Mouse (Mus musculus) ES-E14 (cell line): ENCODE measurements around the gene Hmgb1. TPM values are rescaled to one million over a fixed set of nuclear protein-coding genes. Genes with fewer than 3 reads are reported as not detected.
A peak's percentile ranks its signal among the peaks of the same experiment; 100 is the strongest.

ENCODE experiments used
- DNase-seq: peaks from one replicate; pipeline ENCODE4 v3.0.0-alpha.2; 2013; ENCODE audit warnings: low read depth, low spot score
- H3K27ac ChIP-seq: 2 replicates; pipeline ENCODE4 v1.5.1; 2012; ENCODE audit warnings: low read depth, mild to moderate bottlenecking, low read length, moderate library complexity, mixed read lengths; ENCODE audit not compliant: poor library complexity, insufficient read depth, severe bottlenecking
- H3K36me3 ChIP-seq: 2 replicates; pipeline ENCODE4 v1.6.1; 2012; ENCODE audit warnings: mild to moderate bottlenecking, low read length, moderate library complexity, mixed read lengths; ENCODE audit not compliant: control insufficient read depth, poor library complexity, insufficient read depth, severe bottlenecking
- H3K4me1 ChIP-seq, 2 experiments: fragments of 150-350 bp in 1 of 2; sonication (generic) in 1 of 2; 2 replicates each; pipeline ENCODE4 v1.6.1; 2012; ENCODE audit warnings: low read length in 2 of 2, mild to moderate bottlenecking in 1 of 2, mixed read lengths in 1 of 2; ENCODE audit not compliant: control insufficient read depth in 2 of 2, insufficient read depth in 2 of 2, poor library complexity in 1 of 2
- H3K4me3 ChIP-seq, 2 experiments: fragments of 150-350 bp in 1 of 2; sonication (generic) in 1 of 2; 2 replicates each; pipeline ENCODE4 v1.5.1; 2012; ENCODE audit warnings: low read length in 2 of 2, low read depth in 1 of 2, mild to moderate bottlenecking in 1 of 2, mixed read lengths in 1 of 2; ENCODE audit not compliant: insufficient read depth in 1 of 2, poor library complexity in 1 of 2, severe bottlenecking in 1 of 2
- H3K9ac ChIP-seq: 2 replicates; pipeline ENCODE4 v1.6.1; 2012; ENCODE audit warnings: low read depth, mild to moderate bottlenecking, low read length, mixed read lengths; ENCODE audit not compliant: poor library complexity, insufficient read depth, severe bottlenecking
- H3K9me3 ChIP-seq: fragments of 150-350 bp; sonication (generic); 2 replicates; pipeline ENCODE4 v1.6.1; 2012; ENCODE audit warnings: low read depth, mild to moderate bottlenecking, low read length; ENCODE audit not compliant: control insufficient read depth, insufficient read depth
- CHD2 ChIP-seq: IDR thresholded peaks from 2 replicates; pipeline ENCODE4 v1.6.1; 2014; ENCODE audit warnings: mild to moderate bottlenecking, low read depth, low read length, inconsistent platforms
- HCFC1 ChIP-seq: IDR thresholded peaks from 2 replicates; pipeline ENCODE4 v1.6.1; 2012; ENCODE audit warnings: low read length, inconsistent platforms, borderline replicate concordance; ENCODE audit not compliant: insufficient read depth
- MAFK ChIP-seq: IDR thresholded peaks from 2 replicates; pipeline ENCODE4 v1.6.1; 2014; ENCODE audit warnings: mild to moderate bottlenecking, low read depth, low read length, inconsistent platforms; ENCODE audit not compliant: insufficient read depth
- ZC3H11A ChIP-seq: IDR thresholded peaks from 2 replicates; pipeline ENCODE4 v1.6.1; 2012; ENCODE audit warnings: low read depth, mild to moderate bottlenecking, inconsistent platforms, low read length, borderline replicate concordance
- ZNF384 ChIP-seq: IDR thresholded peaks from 2 replicates; pipeline ENCODE4 v1.6.1; 2012; ENCODE audit warnings: low read depth, low read length, inconsistent platforms
- in situ Hi-C, 2 experiments: fragments of 600-800 bp; cut with MboI; formaldehyde crosslinking; loops; one replicate each; pipeline ENCODE4 v1.15.1; 2025; ENCODE audit warnings: low sequenced_read_pairs in 2 of 2, inconsistent platforms in 1 of 2; ENCODE audit not compliant: unreplicated experiment in 2 of 2
- total RNA-seq: library from RNA; depleted of rRNA; stranded (reverse); fragments of 300-350 nt; gene quantifications from 2 replicates; pipeline ENCODE4 v1.2.3, GENCODE M21; 2012

Hmgb1 gene
- total RNA-seq, 1 experiment, result 350 TPM

DNA sequence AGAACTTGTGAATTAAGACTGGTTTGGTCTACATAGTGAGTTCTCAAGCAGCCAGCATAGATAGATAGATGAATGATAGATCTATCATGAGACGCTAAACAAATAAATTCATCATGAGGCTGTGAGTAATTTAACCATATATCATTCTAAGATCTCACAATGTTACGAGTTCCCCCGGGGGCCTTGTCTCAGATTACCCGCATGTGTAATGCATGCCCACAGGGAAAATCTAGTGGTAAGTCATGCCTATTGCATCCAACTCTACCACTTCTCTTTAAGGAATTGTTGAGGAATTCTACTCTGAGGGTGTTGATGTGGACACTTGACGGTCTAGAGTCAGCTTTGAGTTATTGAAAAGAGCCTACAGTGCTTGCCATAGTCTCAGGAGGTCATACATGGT, 22.0 kb upstream of the Hmgb1 start:
- peaks cover 58% of the 10 kb centered on the region for H3K36me3 ChIP-seq
- in situ Hi-C loops, result no loop called here
- H3K9ac ChIP-seq, result no peak overlapping the region
- no peak overlapping the region for H3K27ac ChIP-seq
- no peaks in the 10 kb centered on the region for H3K9me3 ChIP-seq
- H3K4me3 ChIP-seq, result no peak overlapping the region
- peaks cover 2 to 17% of the 10 kb centered on the region in 2 experiments; a peak in 3 of 4 replicates for H3K4me1 ChIP-seq
- TF ChIP-seq ZNF384, result no peak
- no peak for TF ChIP-seq CHD2
- no peak for TF ChIP-seq ZC3H11A
- TF ChIP-seq MAFK, result no peak
- no peak for TF ChIP-seq HCFC1
- DNase-seq, result no peak

DNA sequence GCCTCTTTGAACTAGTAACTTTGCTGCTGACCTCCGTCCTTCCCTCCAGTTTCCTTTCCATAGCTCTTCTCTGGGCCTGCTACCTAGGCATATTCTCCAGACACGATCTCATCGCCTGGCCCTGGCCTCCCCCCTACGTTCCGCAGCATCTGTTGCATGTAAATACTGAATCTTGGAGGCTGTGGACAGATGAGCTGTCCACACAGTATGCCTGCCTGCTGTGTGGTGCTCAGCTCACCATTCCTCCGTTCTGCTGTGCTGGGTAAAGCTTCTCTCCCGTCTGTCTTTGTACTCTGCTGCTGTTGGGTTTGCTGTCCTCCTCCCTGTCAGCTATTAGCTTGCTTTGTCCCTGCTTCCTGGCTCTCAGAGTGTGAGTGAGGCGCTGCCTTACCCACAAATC, 21.0 kb upstream of the Hmgb1 start:
- no peak overlapping the region for H3K27ac ChIP-seq
- no peak overlapping the region for H3K4me3 ChIP-seq
- TF ChIP-seq ZNF384, result no peak
- TF ChIP-seq CHD2, result no peak
- no peak for TF ChIP-seq HCFC1
- no peak for TF ChIP-seq MAFK
- no peaks in the 10 kb centered on the region for H3K9me3 ChIP-seq
- peaks cover 2 to 17% of the 10 kb centered on the region in 2 experiments; a peak in 3 of 4 replicates for H3K4me1 ChIP-seq
- in situ Hi-C loops, result no loop called here
- H3K9ac ChIP-seq, result no peak overlapping the region
- DNase-seq, result no peak
- peaks cover 53% of the 10 kb centered on the region for H3K36me3 ChIP-seq

DNA sequence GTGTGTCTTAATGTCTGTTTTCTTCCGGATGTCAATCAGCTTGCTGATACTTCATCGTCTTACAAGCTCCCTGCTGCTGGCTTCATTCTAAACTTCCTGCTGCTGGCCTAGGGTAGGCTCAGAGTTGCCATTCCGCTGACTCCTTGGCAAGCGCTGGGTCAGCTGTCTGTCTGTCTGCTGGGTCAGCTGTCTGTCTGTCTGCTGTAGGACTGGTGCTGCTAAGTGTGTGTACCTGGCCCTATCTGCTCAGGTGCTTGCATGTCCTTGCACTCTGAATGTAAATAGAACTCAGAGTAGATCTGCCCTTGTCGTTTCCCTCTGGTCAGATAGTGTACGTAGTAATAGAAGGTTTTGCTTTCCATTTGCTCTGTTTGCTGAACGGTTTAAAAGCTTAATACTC, 20.5 kb upstream of the Hmgb1 start:
- Histone ChIP-seq H3K9ac (no peak overlapping the region), H3K4me1 (peaks cover 2 to 17% of the 10 kb centered on the region in 2 experiments; a peak in 3 of 4 replicates), H3K27ac (no peak overlapping the region), H3K4me3 (no peak overlapping the region), H3K36me3 (peaks cover 51% of the 10 kb centered on the region), H3K9me3 (no peaks in the 10 kb centered on the region)
- in situ Hi-C loops, result no loop called here
- DNase-seq, result no peak
- TF ChIP-seq HCFC1 (no peak), MAFK (no peak), ZC3H11A (no peak), CHD2 (no peak), ZNF384 (no peak)

- H3K9me3 ChIP-seq, result no peaks in the 10 kb centered on the region
- TF ChIP-seq ZNF384 (no peak), CHD2 (no peak), ZC3H11A (no peak), MAFK (no peak), HCFC1 (no peak)
- in situ Hi-C loops, result no loop called here
- peaks cover 2 to 17% of the 10 kb centered on the region in 2 experiments; a peak in 3 of 4 replicates for H3K4me1 ChIP-seq
- no peak for DNase-seq
- peaks cover 52% of the 10 kb centered on the region for H3K36me3 ChIP-seq
- 0 out of 2 replicates have a peak overlapping the region, but pooled peaks have one; percentile 8 for H3K27ac ChIP-seq
- H3K4me3 ChIP-seq, result no peak overlapping the region
- H3K9ac ChIP-seq, result no peak overlapping the region
These were observed 19.6 kb upstream of the Hmgb1 start for GRCm38 (mm10) chr5:149203796-149204375.
